Mouse (Mus musculus): ENCODE measurements around the gene Ccdc82.

DNA sequence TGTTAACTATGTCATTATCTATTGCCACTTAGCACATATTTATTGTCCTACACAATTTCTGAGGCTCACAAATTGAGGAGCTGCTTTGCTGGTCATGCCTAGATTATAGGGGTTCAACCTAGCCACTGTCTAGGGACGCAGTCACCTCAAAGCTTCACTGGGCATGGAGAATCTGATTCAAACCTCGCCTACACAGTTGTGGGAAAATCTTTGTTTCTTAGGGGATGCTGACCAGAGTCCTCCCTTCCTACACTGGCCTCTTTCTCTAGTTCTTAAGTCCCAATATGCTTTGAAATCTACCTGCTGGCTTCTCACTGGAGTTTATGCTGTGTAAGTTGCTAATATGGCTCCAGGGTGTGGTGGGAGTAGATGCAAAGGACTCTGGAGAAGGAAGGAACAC lies 72.8 kb downstream of the Ccdc82 start:
- no peak for TF ChIP-seq CTCF (IDR thresholded peaks at IDR 0.05; ENCODE audit: borderline replicate concordance, insufficient read depth, low read depth, low read length)
- TF ChIP-seq POLR2A (IDR thresholded peaks at IDR 0.05; ENCODE audit: borderline replicate concordance, insufficient read depth, low read length): no peak
